Comparison of ENCODE assay signal across 26 mouse cellular contexts in genomic region chr4:129770600-129770999, GRCm38 (mm10). TPM values are rescaled to one million over a fixed set of nuclear protein-coding genes. Genes with fewer than 3 reads are reported as not detected.
DNase-seq lines count a peak whose midpoint lies in the region; ATAC-seq and TF ChIP-seq lines count a peak whose summit lies in the region.
"Had no signal": no experiment of that assay in that cellular context is flagged by ENCODE, and none has a peak within 500 bp of the region (broad histone marks: within the 10 kb centered on the region; RNA-seq: fewer than 3 reads in every experiment).

No protein-coding gene starts in this region.

- WGBS in heart, embryonic 16.5 days, result 54% methylated on average over 6 of the region's 6 CpGs
- 53% methylated on average over 6 of the region's 6 CpGs for WGBS in heart, embryonic 10.5 days
- 6% methylated on average over 6 of the region's 6 CpGs for WGBS in thymus, adult 2 months

- H3K9ac ChIP-seq in heart, embryonic 16.5 days (ENCODE audit: low read length), result no peak overlapping the region
- H3K9ac ChIP-seq: embryonic facial prominence, embryonic 13.5 days; forebrain, embryonic 12.5 days; forebrain, embryonic 15.5 days; hindbrain, embryonic 12.5 days; hindbrain, embryonic 15.5 days had no signal

- no peak overlapping the region for H3K4me2 ChIP-seq in heart, embryonic 16.5 days (ENCODE audit: low read depth, low read length)

- no peaks in the 10 kb centered on the region for H3K9me3 ChIP-seq in heart, embryonic 16.5 days (replicated peaks; ENCODE audit: control insufficient read depth, low read length)
- H3K9me3 ChIP-seq in heart, embryonic 10.5 days, result no peaks in the 10 kb centered on the region
- H3K9me3 ChIP-seq: embryonic facial prominence, embryonic 10.5 days; embryonic facial prominence, embryonic 13.5 days; forebrain, embryonic 12.5 days; forebrain, embryonic 15.5 days; G1E; heart, embryonic 13.5 days; hindbrain, embryonic 12.5 days; hindbrain, embryonic 15.5 days had no signal

- peaks cover 13% of the 10 kb centered on the region for H3K4me1 ChIP-seq in heart, embryonic 16.5 days (ENCODE audit: control insufficient read depth, insufficient read depth, low read length)
- H3K4me1 ChIP-seq in heart, embryonic 10.5 days, result peaks cover 23% of the 10 kb centered on the region
- H3K4me1 ChIP-seq in thymus, adult 2 months (replicated peaks; ENCODE audit: control insufficient read depth, insufficient read depth, low read length), result peaks cover 34% of the 10 kb centered on the region

- no peaks in the 10 kb centered on the region for H3K27me3 ChIP-seq in heart, embryonic 16.5 days (ENCODE audit: control insufficient read depth, insufficient read depth, low read length)
- peaks cover 18% of the 10 kb centered on the region for H3K27me3 ChIP-seq in heart, embryonic 10.5 days (ENCODE audit: insufficient read depth, poor library complexity, severe bottlenecking)
- H3K27me3 ChIP-seq in thymus, adult 2 months (ENCODE audit: control insufficient read depth, insufficient read depth, low read length), result no peaks in the 10 kb centered on the region
- H3K27me3 ChIP-seq: CH12.LX; embryonic facial prominence, embryonic 13.5 days; forebrain, embryonic 15.5 days; hindbrain, embryonic 12.5 days; hindbrain, embryonic 15.5 days; Patski had no signal

- H3K36me3 ChIP-seq in heart, embryonic 16.5 days (ENCODE audit: control insufficient read depth, insufficient read depth), result no peaks in the 10 kb centered on the region
- no peaks in the 10 kb centered on the region for H3K36me3 ChIP-seq in heart, embryonic 10.5 days
- H3K36me3 ChIP-seq in thymus, adult 2 months (ENCODE audit: control insufficient read depth, insufficient read depth, low read length), result no peaks in the 10 kb centered on the region
- H3K36me3 ChIP-seq: embryonic facial prominence, embryonic 10.5 days; embryonic facial prominence, embryonic 13.5 days; forebrain, embryonic 12.5 days; forebrain, embryonic 15.5 days; G1E; heart, embryonic 13.5 days; hindbrain, embryonic 12.5 days; hindbrain, embryonic 15.5 days had no signal

- no peak overlapping the region for H3K4me3 ChIP-seq in heart, embryonic 16.5 days (ENCODE audit: low read length)
- H3K4me3 ChIP-seq in heart, embryonic 10.5 days, result no peak overlapping the region
- H3K4me3 ChIP-seq in thymus, adult 2 months (ENCODE audit: control insufficient read depth, insufficient read depth, low read length), result no peak overlapping the region
- no peak overlapping the region for H3K4me3 ChIP-seq in layer of hippocampus, adult 2 months
- H3K4me3 ChIP-seq: embryonic facial prominence, embryonic 13.5 days; erythroblast, embryonic 14.5 days; forebrain, embryonic 12.5 days; forebrain, embryonic 15.5 days; hindbrain, embryonic 12.5 days; hindbrain, embryonic 15.5 days had no signal

- no peak for ATAC-seq in heart, embryonic 16.5 days (replicated peaks; ENCODE audit: extremely low read depth, insufficient read depth, low FRiP score)
- ATAC-seq: Patski had no signal

- TF ChIP-seq POLR2A in thymus, adult 2 months (IDR thresholded peaks at IDR 0.05; ENCODE audit: control insufficient read depth, extremely low read depth, insufficient read depth, low read length, poor library complexity), result no peak

- TF ChIP-seq CTCF in thymus, adult 2 months (IDR thresholded peaks at IDR 0.05; ENCODE audit: borderline replicate concordance, control insufficient read depth, extremely low read depth, insufficient read depth, low read length, poor library complexity), result no peak
- no peak for TF ChIP-seq CTCF in layer of hippocampus, adult 2 months (conservative IDR thresholded peaks at IDR 0.05)

- H3K27ac ChIP-seq in heart, embryonic 16.5 days (ENCODE audit: low read length), result peak overlapping the region; percentile 14; the same call in 1 of the 2 replicates
- no peak overlapping the region for H3K27ac ChIP-seq in heart, embryonic 10.5 days
- H3K27ac ChIP-seq in thymus, adult 2 months (ENCODE audit: control insufficient read depth, insufficient read depth, low read length), result peak overlapping the region; percentile 95; the same call in 1 of the 2 replicates
- no peak overlapping the region for H3K27ac ChIP-seq in layer of hippocampus, adult 2 months
- H3K27ac ChIP-seq: embryonic facial prominence, embryonic 13.5 days; forebrain, embryonic 15.5 days; heart, embryonic 13.5 days; hindbrain, embryonic 12.5 days had no signal

- no peak for DNase-seq in heart, embryonic 10.5 days (ENCODE audit: low spot score)
- DNase-seq in thymus, adult 2 months, result peak; percentile 66
- peak; percentile 83 for DNase-seq in thymus, postnatal 14 days
- peak; percentile 77 for DNase-seq in thymus, postnatal 4 days
- no peak for DNase-seq in right cerebral cortex, postnatal 36 days (ENCODE audit: low spot score in 2 of 2)
- DNase-seq in adrenal gland, postnatal 36 days, result no peak
- no peak for DNase-seq in layer of hippocampus, adult 2 months (ENCODE audit: low spot score in 2 of 2)
- DNase-seq: adrenal gland, postnatal 10 days; cerebellum, adult 11 months; cerebellum, adult 2 months; cerebellum, adult 9-11 months; cerebellum, postnatal 36 days; embryo, embryonic 11 days; gastrocnemius, postnatal 36 days had no signal

RNA-seq across cellular contexts. Expression of gene Khdrbs1, which starts 28.5 kb away (rescaled TPM):
- polyA plus RNA-seq in heart, embryonic 16.5 days (2015; fragmentation: Nextera tagmentation; extraction: Ambion mirVana), result 63.4 and 65.8 TPM in 2 replicates
- polyA plus RNA-seq in heart, embryonic 10.5 days (2016; fragmentation: Nextera tagmentation; extraction: Ambion mirVana), result 93.7 and 115 TPM in 2 replicates
- 126 and 209 TPM in 2 replicates for polyA plus RNA-seq in thymus, adult 2 months (2012; rRNA removed)
- 10 to 100 TPM; 66.0 to 83.9 TPM for total RNA-seq in adrenal gland, postnatal 36 days (2021)
- 10 to 100 TPM; 87.4 to 92.5 TPM for total RNA-seq in layer of hippocampus, adult 2 months (2021)

RNA-seq across cellular contexts. Expression of gene Ptp4a2, which starts 40.4 kb away (rescaled TPM):
- 352 and 364 TPM in 2 replicates for polyA plus RNA-seq in heart, embryonic 16.5 days (2015; fragmentation: Nextera tagmentation; extraction: Ambion mirVana)
- polyA plus RNA-seq in heart, embryonic 10.5 days (2016; fragmentation: Nextera tagmentation; extraction: Ambion mirVana), result 348 and 351 TPM in 2 replicates
- polyA plus RNA-seq in thymus, adult 2 months (2012; rRNA removed), result 59.5 and 71.6 TPM in 2 replicates
- 100 to 1,000 TPM; 311 to 416 TPM for total RNA-seq in adrenal gland, postnatal 36 days (2021)
- total RNA-seq in layer of hippocampus, adult 2 months (2021), result 100 to 1,000 TPM; 134 to 137 TPM

Comparison
In these comparisons a context has a peak if more than half of its experiments do, and no peak if none do; other contexts are left out.
1. H3K27ac ChIP-seq: peak in heart, embryonic 16.5 days (single experiment) and thymus, adult 2 months (single experiment); none in heart, embryonic 10.5 days (single experiment) and layer of hippocampus, adult 2 months (single experiment).
2. DNase-seq: peak in thymus, adult 2 months (single experiment), thymus, postnatal 14 days (single experiment) and thymus, postnatal 4 days (single experiment); none in heart, embryonic 10.5 days (single experiment), right cerebral cortex, postnatal 36 days (0 of 2), adrenal gland, postnatal 36 days (0 of 2) and layer of hippocampus, adult 2 months (0 of 2).